Mouse (Mus musculus): ENCODE measurements around the gene Fgfr2. TPM values are rescaled to one million over a fixed set of nuclear protein-coding genes. Genes with fewer than 3 reads are reported as not detected.

Gene Fgfr2
- polyA plus RNA-seq, 1 experiment: 14.7 TPM

- no peak overlapping the region for H3K27ac ChIP-seq (ENCODE audit: insufficient read depth, low read depth, low read length)
- WGBS: 92% methylated on average over 14 of the region's 14 CpGs
- H3K27me3 ChIP-seq (ENCODE audit: control insufficient read depth, insufficient read depth, low read length): no peaks in the 10 kb centered on the region
- peaks cover 40% of the 10 kb centered on the region for H3K36me3 ChIP-seq (ENCODE audit: control insufficient read depth, insufficient read depth, low read length)
- H3K4me1 ChIP-seq (ENCODE audit: control insufficient read depth, insufficient read depth, insufficient read length, low read length): no peaks in the 10 kb centered on the region
- H3K4me3 ChIP-seq (ENCODE audit: low read depth, low read length): no peak overlapping the region
- TF ChIP-seq CTCF (IDR thresholded peaks at IDR 0.05; ENCODE audit: extremely low read depth, insufficient read length, insufficient replicate concordance, low read depth, low read length) (no peak), POLR2A (IDR thresholded peaks at IDR 0.05; ENCODE audit: low read depth, low read length) (no peak)
Observed at GRCm38 (mm10) chr7:130910841-130911240, 2212.3 kb downstream of the Fgfr2 start.

- WGBS: 84% methylated on average over 13 of the region's 13 CpGs
- Histone ChIP-seq H3K36me3 (ENCODE audit: control insufficient read depth, insufficient read depth, low read length) (peaks cover 40% of the 10 kb centered on the region), H3K4me3 (ENCODE audit: low read depth, low read length) (no peak overlapping the region), H3K27me3 (ENCODE audit: control insufficient read depth, insufficient read depth, low read length) (no peaks in the 10 kb centered on the region), H3K27ac (ENCODE audit: insufficient read depth, low read depth, low read length) (no peak overlapping the region), H3K4me1 (ENCODE audit: control insufficient read depth, insufficient read depth, insufficient read length, low read length) (peaks cover 3% of the 10 kb centered on the region; the same call in 1 of the 2 replicates)
- TF ChIP-seq CTCF (IDR thresholded peaks at IDR 0.05; ENCODE audit: extremely low read depth, insufficient read length, insufficient replicate concordance, low read depth, low read length) (no peak), POLR2A (IDR thresholded peaks at IDR 0.05; ENCODE audit: low read depth, low read length) (no peak)
Observed at GRCm38 (mm10) chr7:130904571-130905365, 2218.4 kb downstream of the Fgfr2 start.

- Histone ChIP-seq H3K4me1 (ENCODE audit: control insufficient read depth, insufficient read depth, insufficient read length, low read length) (peaks cover 3% of the 10 kb centered on the region; the same call in 1 of the 2 replicates), H3K36me3 (ENCODE audit: control insufficient read depth, insufficient read depth, low read length) (peaks cover 38% of the 10 kb centered on the region), H3K27me3 (ENCODE audit: control insufficient read depth, insufficient read depth, low read length) (no peaks in the 10 kb centered on the region), H3K4me3 (ENCODE audit: low read depth, low read length) (peak overlapping the region; percentile 13), H3K27ac (ENCODE audit: insufficient read depth, low read depth, low read length) (no peak overlapping the region)
- WGBS: 83% methylated on average over 16 of the region's 16 CpGs
- no peak for TF ChIP-seq POLR2A (IDR thresholded peaks at IDR 0.05; ENCODE audit: low read depth, low read length)
- TF ChIP-seq CTCF (IDR thresholded peaks at IDR 0.05; ENCODE audit: extremely low read depth, insufficient read length, insufficient replicate concordance, low read depth, low read length): no peak
Observed at GRCm38 (mm10) chr7:130903505-130904074, 2219.6 kb downstream of the Fgfr2 start.

GRCm38 (mm10) chr7:130902929-130903328 lies 2220.2 kb downstream of the Fgfr2 start:
- 89% methylated on average over 1 of the region's 1 CpGs for WGBS
- Histone ChIP-seq H3K4me3 (ENCODE audit: low read depth, low read length) (no peak overlapping the region), H3K4me1 (ENCODE audit: control insufficient read depth, insufficient read depth, insufficient read length, low read length) (peaks cover 3% of the 10 kb centered on the region; the same call in 1 of the 2 replicates), H3K27ac (ENCODE audit: insufficient read depth, low read depth, low read length) (no peak overlapping the region), H3K36me3 (ENCODE audit: control insufficient read depth, insufficient read depth, low read length) (peaks cover 35% of the 10 kb centered on the region), H3K27me3 (ENCODE audit: control insufficient read depth, insufficient read depth, low read length) (no peaks in the 10 kb centered on the region)
- TF ChIP-seq POLR2A (IDR thresholded peaks at IDR 0.05; ENCODE audit: low read depth, low read length): no peak
- TF ChIP-seq CTCF (IDR thresholded peaks at IDR 0.05; ENCODE audit: extremely low read depth, insufficient read length, insufficient replicate concordance, low read depth, low read length): no peak

- Histone ChIP-seq H3K27ac (ENCODE audit: insufficient read depth, low read depth, low read length) (peak overlapping the region; percentile 20; the same call in 1 of the 2 replicates), H3K36me3 (ENCODE audit: control insufficient read depth, insufficient read depth, low read length) (peaks cover 45% of the 10 kb centered on the region), H3K4me3 (ENCODE audit: low read depth, low read length) (no peak overlapping the region), H3K27me3 (ENCODE audit: control insufficient read depth, insufficient read depth, low read length) (no peaks in the 10 kb centered on the region), H3K4me1 (ENCODE audit: control insufficient read depth, insufficient read depth, insufficient read length, low read length) (peaks cover 3% of the 10 kb centered on the region; the same call in 1 of the 2 replicates)
- WGBS: 86% methylated on average over 5 of the region's 5 CpGs
- TF ChIP-seq POLR2A (IDR thresholded peaks at IDR 0.05; ENCODE audit: low read depth, low read length): no peak
- TF ChIP-seq CTCF (IDR thresholded peaks at IDR 0.05; ENCODE audit: extremely low read depth, insufficient read length, insufficient replicate concordance, low read depth, low read length): no peak
Observed at GRCm38 (mm10) chr7:130900233-130900848, 2222.8 kb downstream of the Fgfr2 start.

- TF ChIP-seq POLR2A (IDR thresholded peaks at IDR 0.05; ENCODE audit: low read depth, low read length) (no peak), CTCF (IDR thresholded peaks at IDR 0.05; ENCODE audit: extremely low read depth, insufficient read length, insufficient replicate concordance, low read depth, low read length) (no peak; the same call in 1 of the 2 replicates)
- Histone ChIP-seq H3K27me3 (ENCODE audit: control insufficient read depth, insufficient read depth, low read length) (no peaks in the 10 kb centered on the region), H3K27ac (ENCODE audit: insufficient read depth, low read depth, low read length) (no peak overlapping the region), H3K4me1 (ENCODE audit: control insufficient read depth, insufficient read depth, insufficient read length, low read length) (peaks cover 3% of the 10 kb centered on the region; the same call in 1 of the 2 replicates), H3K36me3 (ENCODE audit: control insufficient read depth, insufficient read depth, low read length) (peaks cover 37% of the 10 kb centered on the region), H3K4me3 (ENCODE audit: low read depth, low read length) (no peak overlapping the region)
- 89% methylated on average over 4 of the region's 4 CpGs for WGBS
Observed at GRCm38 (mm10) chr7:130898373-130898772, 2224.8 kb downstream of the Fgfr2 start.

GRCm38 (mm10) chr7:130897201-130897600 lies 2225.9 kb downstream of the Fgfr2 start:
- TF ChIP-seq CTCF (IDR thresholded peaks at IDR 0.05; ENCODE audit: extremely low read depth, insufficient read length, insufficient replicate concordance, low read depth, low read length) (no peak), POLR2A (IDR thresholded peaks at IDR 0.05; ENCODE audit: low read depth, low read length) (no peak)
- WGBS: 97% methylated on average over 10 of the region's 10 CpGs

More at GRCm38 (mm10) chr7:130897201-130897600, 2225.9 kb downstream of the Fgfr2 start:
- H3K36me3 ChIP-seq (ENCODE audit: control insufficient read depth, insufficient read depth, low read length): peaks cover 38% of the 10 kb centered on the region
- H3K4me1 ChIP-seq (ENCODE audit: control insufficient read depth, insufficient read depth, insufficient read length, low read length): peaks cover 3% of the 10 kb centered on the region; the same call in 1 of the 2 replicates
- H3K4me3 ChIP-seq (ENCODE audit: low read depth, low read length): no peak overlapping the region
- no peaks in the 10 kb centered on the region for H3K27me3 ChIP-seq (ENCODE audit: control insufficient read depth, insufficient read depth, low read length)
- H3K27ac ChIP-seq (ENCODE audit: insufficient read depth, low read depth, low read length): no peak overlapping the region

Measured in small intestine, adult 2 months (tissue).